Mouse (Mus musculus) thymus, adult 2 months (tissue): Measurements from ENCODE around the gene Ppp1r11. TPM values are rescaled to one million over a fixed set of nuclear protein-coding genes. Genes with fewer than 3 reads are reported as not detected.

Experiments used
- DNase-seq: peaks from one replicate; pipeline ENCODE4 v3.0.0; 2021
- H3K27ac ChIP-seq: fragments of 200-500 bp; 2 replicates; pipeline ENCODE4 v1.5.1; 2012; ENCODE audit warnings: low read length, control low read depth; ENCODE audit not compliant: control insufficient read depth, insufficient read depth
- H3K27me3 ChIP-seq: fragments of 200-500 bp; 2 replicates; pipeline ENCODE4 v1.6.1; 2012; ENCODE audit warnings: mild to moderate bottlenecking, low read length, moderate library complexity, mixed read lengths; ENCODE audit not compliant: control insufficient read depth, insufficient read depth
- H3K36me3 ChIP-seq: fragments of 200-500 bp; 2 replicates; pipeline ENCODE4 v1.6.1; 2012; ENCODE audit warnings: mild to moderate bottlenecking, low read length, moderate library complexity; ENCODE audit not compliant: control insufficient read depth, insufficient read depth
- H3K4me1 ChIP-seq: fragments of 200-500 bp; replicated peaks from 2 replicates; pipeline ENCODE4 v1.6.1; 2012; ENCODE audit warnings: low read length; ENCODE audit not compliant: control insufficient read depth, insufficient read depth
- H3K4me3 ChIP-seq: fragments of 200-500 bp; 2 replicates; pipeline ENCODE4 v1.5.1; 2012; ENCODE audit warnings: mild to moderate bottlenecking, low read length, control low read depth, moderate library complexity; ENCODE audit not compliant: control insufficient read depth, insufficient read depth
- CTCF ChIP-seq: fragments of 200-500 bp; IDR thresholded peaks from 2 replicates; pipeline ENCODE4 v1.5.1; 2012; ENCODE audit warnings: mild to moderate bottlenecking, control low read depth, low read length, moderate library complexity, borderline replicate concordance; ENCODE audit not compliant: control insufficient read depth, poor library complexity, insufficient read depth; ENCODE audit errors: extremely low read depth
- POLR2A ChIP-seq: fragments of 200-500 bp; IDR thresholded peaks from 2 replicates; pipeline ENCODE4 v1.6.1; 2012; ENCODE audit warnings: mild to moderate bottlenecking, low read length, control low read depth, moderate library complexity; ENCODE audit not compliant: control insufficient read depth, poor library complexity, insufficient read depth; ENCODE audit errors: extremely low read depth
- WGBS: fragments of 180-500 bp; shearing (Covaris S2); methylation state at CpG from one replicate; pipeline ENCODE4 v1.1.7; 2018; 5-methylcytosine and 5-hydroxymethylcytosine counted together
- polyA plus RNA-seq: library from polyadenylated mRNA; depleted of rRNA; stranded (reverse); fragments of >200 nt; gene quantifications from 2 replicates; pipeline ENCODE4 v1.2.3, GENCODE M21; 2012

Gene Ppp1r11
- polyA plus RNA-seq, 1 experiment, result 82.3 TPM

DNA sequence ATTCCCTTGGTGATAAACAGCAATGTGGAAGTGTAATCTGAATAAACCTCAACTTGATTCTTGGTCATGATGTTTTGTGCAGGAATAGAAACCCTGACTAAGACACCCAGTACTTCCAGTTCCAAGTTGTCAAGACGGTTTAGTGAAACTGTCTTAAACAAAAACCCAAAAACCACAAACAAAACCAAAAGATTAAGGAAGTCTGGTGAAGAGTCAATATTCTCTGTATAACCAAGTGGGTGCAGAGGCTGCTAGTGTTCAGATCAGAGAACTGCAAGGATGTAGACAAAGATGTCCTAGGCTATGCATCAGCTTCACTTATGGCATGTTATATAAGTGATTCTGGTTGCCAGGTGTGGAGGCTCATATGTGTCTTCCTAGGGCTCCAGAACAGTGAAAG is 15.3 kb upstream of the Ppp1r11 start:
- Histone ChIP-seq H3K4me1 (peaks cover 8% of the 10 kb centered on the region; the same call in 1 of the 2 replicates), H3K27me3 (no peaks in the 10 kb centered on the region), H3K36me3 (no peaks in the 10 kb centered on the region), H3K27ac (no peak overlapping the region), H3K4me3 (no peak overlapping the region)
- WGBS, result 13% methylated on average over 1 of the region's 1 CpGs
- TF ChIP-seq POLR2A (no peak), CTCF (no peak)
- DNase-seq, result no peak

DNA sequence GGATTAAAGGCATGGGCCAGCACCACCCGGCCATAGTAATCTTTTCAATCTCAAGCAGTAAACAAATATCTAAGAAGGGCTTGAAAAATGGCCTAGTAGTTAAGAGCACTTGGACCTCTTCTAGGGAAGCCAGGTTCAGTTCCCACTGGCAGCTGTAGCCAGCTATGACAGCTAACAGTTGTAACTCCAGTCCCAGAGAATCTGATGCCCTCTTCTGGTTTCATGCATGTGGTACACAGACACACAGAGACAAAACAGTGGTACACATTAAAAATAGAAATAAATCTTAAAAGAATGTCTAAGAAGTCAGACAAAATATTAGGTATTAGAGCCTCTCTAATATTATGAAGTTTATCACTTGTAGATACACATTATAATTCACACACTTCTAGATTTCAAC is 9.6 kb upstream of the Ppp1r11 start:
- Histone ChIP-seq H3K4me1 (peaks cover 7% of the 10 kb centered on the region), H3K27me3 (no peaks in the 10 kb centered on the region), H3K4me3 (no peak overlapping the region), H3K27ac (no peak overlapping the region), H3K36me3 (no peaks in the 10 kb centered on the region)
- DNase-seq, result no peak
- no peak for TF ChIP-seq POLR2A
- TF ChIP-seq CTCF, result no peak
- WGBS, result 93% methylated on average over 1 of the region's 1 CpGs

DNA sequence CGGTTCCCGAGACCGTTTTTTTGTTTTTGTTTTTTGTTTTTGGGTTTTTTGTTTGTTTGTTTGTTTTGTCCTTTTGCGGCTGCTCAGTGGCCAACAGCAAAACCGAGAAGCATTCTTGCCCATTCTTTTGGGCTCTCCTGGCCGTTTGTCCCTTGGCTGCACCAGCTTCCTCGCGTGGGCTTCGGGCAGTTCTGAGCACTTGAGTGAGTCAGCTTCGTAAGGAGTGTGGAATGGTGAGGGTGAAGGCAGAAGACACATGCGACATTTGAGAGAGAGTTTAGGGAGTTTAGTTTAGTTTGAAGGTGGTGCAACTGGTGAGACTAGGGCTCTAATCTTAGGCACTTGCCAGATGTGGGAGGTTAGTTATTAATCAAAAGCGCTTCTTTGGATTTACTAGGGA is 7.3 kb upstream of the Ppp1r11 start:
- Histone ChIP-seq H3K36me3 (no peaks in the 10 kb centered on the region), H3K4me3 (peak overlapping the region; percentile 72), H3K27me3 (no peaks in the 10 kb centered on the region), H3K4me1 (peaks cover 7% of the 10 kb centered on the region), H3K27ac (no peak overlapping the region)
- 28% methylated on average over 12 of the region's 12 CpGs for WGBS
- DNase-seq, result no peak
- no peak for TF ChIP-seq POLR2A
- no peak for TF ChIP-seq CTCF

DNA sequence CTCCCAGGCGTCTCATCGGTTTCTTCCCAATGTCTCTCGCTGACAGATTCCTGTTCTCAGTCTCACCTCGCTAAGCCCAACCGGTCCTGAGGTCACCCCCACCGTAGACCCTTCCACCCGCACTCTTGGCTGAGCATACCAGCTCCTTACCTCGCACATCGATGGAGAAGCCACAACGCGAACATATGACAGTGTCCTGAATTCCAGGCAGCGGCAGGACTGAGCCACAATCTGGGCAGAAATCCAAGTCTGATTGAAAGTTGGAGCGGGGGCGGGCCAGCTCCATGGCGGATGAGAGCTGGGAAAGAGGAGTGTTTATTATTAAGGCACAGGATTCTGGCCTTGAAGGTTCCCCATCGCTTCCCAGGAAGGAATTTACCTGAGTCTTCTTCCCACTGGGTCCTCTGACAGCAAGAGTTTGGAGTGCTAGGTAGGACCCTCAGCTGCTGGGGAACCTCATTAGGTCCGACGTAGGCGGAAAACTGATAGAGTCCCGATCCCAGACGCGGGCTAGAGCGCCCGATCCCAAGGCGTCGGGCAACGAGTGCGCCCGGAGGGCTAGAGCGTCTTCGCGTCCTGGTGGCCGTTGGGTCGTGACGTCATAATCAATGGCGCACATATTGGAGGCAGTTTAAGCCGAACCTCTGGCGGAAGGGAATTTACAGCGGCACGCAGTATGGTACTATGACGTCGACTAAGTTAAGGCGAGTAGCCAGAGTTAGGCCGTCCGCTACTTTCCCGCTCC is 6.6 kb upstream of the Ppp1r11 start, which contains the start of the genes Znrd1 and Znrd1as:
Znrd1 (minus strand) TSS at position 561 of the 745 bp plus-strand sequence.
Znrd1as (plus strand) TSS at position 594 of the 745 bp plus-strand sequence.
- WGBS, result 1% methylated on average over 46 of the region's 46 CpGs
- TF ChIP-seq CTCF (no peak), POLR2A (peak; percentile 31; the same call in 1 of the 2 replicates)
- Histone ChIP-seq H3K4me3 (peak within 1 kb of the TSS; percentile 72), H3K4me1 (peaks cover 7% of the 10 kb centered on the region), H3K27me3 (no peaks in the 10 kb centered on the region), H3K27ac (no peak within 1 kb of the TSS), H3K36me3 (no peaks in the 10 kb centered on the region)
- DNase-seq, result peak; percentile 88

DNA sequence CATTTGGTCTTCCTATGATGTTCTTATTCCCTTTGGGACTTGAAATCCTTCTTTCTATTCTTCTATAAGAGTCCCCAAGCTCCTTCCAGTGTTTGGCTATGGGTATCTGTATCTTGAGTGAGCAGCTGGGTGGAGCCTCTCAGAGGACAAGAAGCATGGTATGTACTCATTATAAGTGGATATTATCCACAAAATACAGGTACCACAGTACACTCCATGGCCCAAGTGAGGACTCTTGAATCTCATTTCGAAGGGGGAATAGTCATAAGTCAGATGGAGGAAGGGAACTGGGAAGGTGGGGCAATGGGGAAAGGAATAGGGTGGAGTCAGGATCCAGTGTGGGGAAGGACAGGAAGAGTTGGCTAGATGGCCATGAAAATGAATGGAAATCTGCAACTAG is 1.5 kb upstream of the Ppp1r11 start:
- peaks cover 6% of the 10 kb centered on the region for H3K4me1 ChIP-seq
- DNase-seq, result no peak
- H3K4me3 ChIP-seq, result no peak overlapping the region
- H3K27ac ChIP-seq, result no peak overlapping the region
- TF ChIP-seq POLR2A (no peak), CTCF (no peak)
- peaks cover 12% of the 10 kb centered on the region for H3K36me3 ChIP-seq
- no peaks in the 10 kb centered on the region for H3K27me3 ChIP-seq
- WGBS, result 96% methylated on average over 1 of the region's 1 CpGs

DNA sequence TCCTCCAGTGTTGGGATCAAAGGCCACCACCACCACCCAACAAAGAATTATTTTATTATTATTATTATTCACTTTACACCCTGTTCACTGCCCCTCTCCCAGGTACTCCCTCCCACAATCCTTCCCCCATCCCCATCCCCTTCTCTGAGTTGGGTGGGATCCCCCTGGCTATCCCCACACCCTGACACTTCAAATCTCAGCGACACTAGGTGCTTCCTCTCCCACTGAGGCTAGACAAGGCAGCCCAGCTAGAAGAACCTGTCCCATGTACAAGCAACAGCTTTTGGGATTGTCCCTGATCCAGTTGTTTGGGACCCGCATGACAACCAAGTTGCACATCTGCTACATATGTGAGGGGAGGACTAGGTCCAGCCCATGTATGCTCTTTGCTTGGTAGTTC is 1.1 kb upstream of the Ppp1r11 start:
- 93% methylated on average over 2 of the region's 2 CpGs for WGBS
- H3K4me1 ChIP-seq, result peaks cover 5% of the 10 kb centered on the region

DNA sequence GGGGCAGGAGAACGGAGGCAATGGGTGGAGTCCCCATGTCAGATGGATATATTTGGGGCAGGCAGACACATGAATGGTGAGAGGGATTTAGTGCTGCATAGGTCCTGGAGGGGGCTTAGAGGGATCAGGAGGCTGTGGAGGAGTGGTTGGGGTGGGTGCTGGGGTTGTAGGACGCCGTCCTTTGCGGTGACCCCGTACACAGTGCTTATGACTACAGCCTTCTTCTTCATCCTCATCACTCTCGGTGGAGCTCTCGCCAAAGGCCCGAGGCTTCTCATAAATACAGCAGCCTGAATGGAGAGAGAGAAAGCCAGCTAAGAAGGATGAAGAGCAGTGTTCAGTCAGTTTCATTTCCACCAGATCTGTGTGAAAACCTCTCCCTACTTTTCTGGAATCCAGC is 2.3 kb downstream of the Ppp1r11 start:
- DNase-seq, result no peak
- no peak overlapping the region for H3K27ac ChIP-seq
- H3K4me3 ChIP-seq, result no peak overlapping the region
- H3K36me3 ChIP-seq, result peaks cover 12% of the 10 kb centered on the region
- peaks cover 8% of the 10 kb centered on the region for H3K4me1 ChIP-seq
- 96% methylated on average over 8 of the region's 8 CpGs for WGBS
- TF ChIP-seq POLR2A (no peak), CTCF (no peak)
- peaks cover 4% of the 10 kb centered on the region; the same call in 1 of the 2 replicates for H3K27me3 ChIP-seq

More for the DNA sequence above, 1.1 kb upstream of the Ppp1r11 start:
- TF ChIP-seq POLR2A (no peak), CTCF (no peak)
- H3K27me3 ChIP-seq, result no peaks in the 10 kb centered on the region
- H3K4me3 ChIP-seq, result no peak overlapping the region
- H3K27ac ChIP-seq, result no peak overlapping the region
- no peak for DNase-seq
- peaks cover 12% of the 10 kb centered on the region for H3K36me3 ChIP-seq
